Mouse (Mus musculus) kidney, embryonic 14.5 days (tissue): Measurements from ENCODE around the gene Kng1. TPM values are rescaled to one million over a fixed set of nuclear protein-coding genes. Genes with fewer than 3 reads are reported as not detected.
A peak's percentile ranks its signal among the peaks of the same experiment; 100 is the strongest.

Experiments used
- microRNA-seq: library from miRNA; unstranded; fragments of <30 nt; microRNA quantifications from one replicate; pipeline ENCODE4, GENCODE M21; 2016
- polyA plus RNA-seq: library from polyadenylated mRNA; unstranded; fragments of >200 nt; fragmentation: Nextera tagmentation; extraction: Ambion mirVana; gene quantifications from 2 replicates; pipeline ENCODE4 v1.2.1, GENCODE M21; 2014

The Kng1 gene
- polyA plus RNA-seq, 1 experiment from 2014 or later = 0.49 TPM

Small RNA genes within 50 kb of the gene (microRNA-seq; reads per million reads assigned to microRNA genes)
- 3.6 reads per million, percentile 14 among the genes with 10 or more reads in this experiment for gene Gm49346

Other genes starting within 250 kb of the Kng1 start
- 0.26 TPM in 1 of 2 replicates, not detected in the other for gene Crygs, start 246.3 kb upstream of the Kng1 start, polyA plus RNA-seq
- 25.3 and 36.0 TPM in 2 replicates for gene Tbccd1, start 200.2 kb upstream of the Kng1 start, polyA plus RNA-seq
- gene Dnajb11, start 200.0 kb upstream of the Kng1 start, polyA plus RNA-seq = 73.6 and 112 TPM in 2 replicates
- 0.31 and 1.1 TPM in 2 replicates for gene Ahsg, start 166.6 kb upstream of the Kng1 start, polyA plus RNA-seq
- gene Fetub, start 139.5 kb upstream of the Kng1 start, polyA plus RNA-seq = not detected in 2 replicates
- not detected in 2 replicates for gene Hrg, start 106.8 kb upstream of the Kng1 start, polyA plus RNA-seq
- gene Kng2, start 28.4 kb upstream of the Kng1 start, polyA plus RNA-seq = 1.4 and 2.5 TPM in 2 replicates
- gene Eif4a2, start 49.6 kb downstream of the Kng1 start, polyA plus RNA-seq = 215 and 226 TPM in 2 replicates
- 146 and 188 TPM in 2 replicates for gene Rfc4, start 69.9 kb downstream of the Kng1 start, polyA plus RNA-seq
- gene Adipoq, start 88.7 kb downstream of the Kng1 start, polyA plus RNA-seq = not detected in 2 replicates
- gene St6gal1, start 166.9 kb downstream of the Kng1 start, polyA plus RNA-seq = 32.5 and 36.7 TPM in 2 replicates